Mouse (Mus musculus) CH12.LX (cell line): ENCODE measurements around the gene Prkcd.

Experiments used
- CHD2 ChIP-seq: IDR thresholded peaks from 2 replicates; pipeline ENCODE4 v1.6.1; 2011; ENCODE audit warnings: low read length, improper control_type of control experiment
- CTCF ChIP-seq, 2 experiments: IDR thresholded peaks in 1 of 2; conservative IDR thresholded peaks in 1 of 2; 2 replicates each; pipeline ENCODE4 v1.5.1; 2011 to 2012; ENCODE audit warnings: low read depth in 2 of 2, low read length in 2 of 2, improper control_type of control experiment in 1 of 2, inconsistent platforms in 1 of 2, mild to moderate bottlenecking in 1 of 2, moderate library complexity in 1 of 2
- JUND ChIP-seq: conservative IDR thresholded peaks from 2 replicates; pipeline ENCODE4 v1.6.1; 2011; ENCODE audit warnings: low read depth, low read length, improper control_type of control experiment
- POLR2A ChIP-seq: IDR thresholded peaks from 2 replicates; pipeline ENCODE4 v1.6.1; 2011; ENCODE audit warnings: low read depth, mild to moderate bottlenecking, improper control_type of control experiment, low read length

GRCm38 (mm10) chr14:30635219-30635910 is 9.4 kb upstream of the Prkcd start:
- TF ChIP-seq CTCF (conservative IDR thresholded peaks at IDR 0.05 in 1 of 2, IDR thresholded peaks at IDR 0.05 in 1 of 2; ENCODE audit: low read depth in 2 of 2, low read length in 2 of 2) (no peak), JUND (no peak), POLR2A (peak; percentile 51; the same call in 1 of the 2 replicates), CHD2 (no peak)
